Mouse (Mus musculus) ES-E14 (cell line): ENCODE data around the gene Eif3l. TPM values are rescaled to one million over a fixed set of nuclear protein-coding genes. Genes with fewer than 3 reads are reported as not detected.
A peak's percentile ranks its signal among the peaks of the same experiment; 100 is the strongest.

Source experiments
- DNase-seq: peaks from one replicate; pipeline ENCODE4 v3.0.0-alpha.2; 2013; ENCODE audit warnings: low read depth, low spot score
- H3K27ac ChIP-seq: 2 replicates; pipeline ENCODE4 v1.5.1; 2012; ENCODE audit warnings: low read depth, mild to moderate bottlenecking, low read length, moderate library complexity, mixed read lengths; ENCODE audit not compliant: poor library complexity, insufficient read depth, severe bottlenecking
- H3K36me3 ChIP-seq: 2 replicates; pipeline ENCODE4 v1.6.1; 2012; ENCODE audit warnings: mild to moderate bottlenecking, low read length, moderate library complexity, mixed read lengths; ENCODE audit not compliant: control insufficient read depth, poor library complexity, insufficient read depth, severe bottlenecking
- H3K4me1 ChIP-seq, 2 experiments: fragments of 150-350 bp in 1 of 2; sonication (generic) in 1 of 2; 2 replicates each; pipeline ENCODE4 v1.6.1; 2012; ENCODE audit warnings: low read length in 2 of 2, mild to moderate bottlenecking in 1 of 2, mixed read lengths in 1 of 2; ENCODE audit not compliant: control insufficient read depth in 2 of 2, insufficient read depth in 2 of 2, poor library complexity in 1 of 2
- H3K4me3 ChIP-seq, 2 experiments: fragments of 150-350 bp in 1 of 2; sonication (generic) in 1 of 2; 2 replicates each; pipeline ENCODE4 v1.5.1; 2012; ENCODE audit warnings: low read length in 2 of 2, low read depth in 1 of 2, mild to moderate bottlenecking in 1 of 2, mixed read lengths in 1 of 2; ENCODE audit not compliant: insufficient read depth in 1 of 2, poor library complexity in 1 of 2, severe bottlenecking in 1 of 2
- H3K9ac ChIP-seq: 2 replicates; pipeline ENCODE4 v1.6.1; 2012; ENCODE audit warnings: low read depth, mild to moderate bottlenecking, low read length, mixed read lengths; ENCODE audit not compliant: poor library complexity, insufficient read depth, severe bottlenecking
- H3K9me3 ChIP-seq: fragments of 150-350 bp; sonication (generic); 2 replicates; pipeline ENCODE4 v1.6.1; 2012; ENCODE audit warnings: low read depth, mild to moderate bottlenecking, low read length; ENCODE audit not compliant: control insufficient read depth, insufficient read depth
- CHD2 ChIP-seq: IDR thresholded peaks from 2 replicates; pipeline ENCODE4 v1.6.1; 2014; ENCODE audit warnings: mild to moderate bottlenecking, low read depth, low read length, inconsistent platforms
- HCFC1 ChIP-seq: IDR thresholded peaks from 2 replicates; pipeline ENCODE4 v1.6.1; 2012; ENCODE audit warnings: low read length, inconsistent platforms, borderline replicate concordance; ENCODE audit not compliant: insufficient read depth
- MAFK ChIP-seq: IDR thresholded peaks from 2 replicates; pipeline ENCODE4 v1.6.1; 2014; ENCODE audit warnings: mild to moderate bottlenecking, low read depth, low read length, inconsistent platforms; ENCODE audit not compliant: insufficient read depth
- ZC3H11A ChIP-seq: IDR thresholded peaks from 2 replicates; pipeline ENCODE4 v1.6.1; 2012; ENCODE audit warnings: low read depth, mild to moderate bottlenecking, inconsistent platforms, low read length, borderline replicate concordance
- ZNF384 ChIP-seq: IDR thresholded peaks from 2 replicates; pipeline ENCODE4 v1.6.1; 2012; ENCODE audit warnings: low read depth, low read length, inconsistent platforms
- in situ Hi-C, 2 experiments: fragments of 600-800 bp; cut with MboI; formaldehyde crosslinking; loops; one replicate each; pipeline ENCODE4 v1.15.1; 2025; ENCODE audit warnings: low sequenced_read_pairs in 2 of 2, inconsistent platforms in 1 of 2; ENCODE audit not compliant: unreplicated experiment in 2 of 2
- total RNA-seq: library from RNA; depleted of rRNA; stranded (reverse); fragments of 300-350 nt; gene quantifications from 2 replicates; pipeline ENCODE4 v1.2.3, GENCODE M21; 2012

The Eif3l gene
- total RNA-seq, 1 experiment, result 380 TPM

GRCm38 (mm10) chr15:79071117-79072039 lies 3.6 kb upstream of the Eif3l start:
- Histone ChIP-seq H3K9me3 (no peaks in the 10 kb centered on the region), H3K4me1 (peaks cover 0 to 10% of the 10 kb centered on the region in 2 experiments; a peak in 1 of 4 replicates), H3K36me3 (peaks cover under 1% of the 10 kb centered on the region), H3K4me3 (no peak overlapping the region), H3K27ac (no peak overlapping the region), H3K9ac (peak overlapping the region; percentile 26; the same call in 1 of the 2 replicates)
- in situ Hi-C loops, result no loop called here
- TF ChIP-seq HCFC1 (no peak), ZC3H11A (no peak), ZNF384 (no peak), MAFK (no peak)
- no peak for DNase-seq

- no peaks in the 10 kb centered on the region for H3K9me3 ChIP-seq
- peak overlapping the region; percentile 71; the same call in 1 of the 2 replicates for H3K27ac ChIP-seq
- no peak overlapping the region for H3K4me3 ChIP-seq
- H3K9ac ChIP-seq, result no peak overlapping the region
- peaks cover 20% of the 10 kb centered on the region for H3K36me3 ChIP-seq
- no peak for DNase-seq
- peaks cover 0 to 14% of the 10 kb centered on the region in 2 experiments; a peak in 1 of 4 replicates for H3K4me1 ChIP-seq
- TF ChIP-seq MAFK (no peak), CHD2 (no peak), ZC3H11A (no peak), HCFC1 (no peak), ZNF384 (no peak)
- in situ Hi-C loops, result no loop called here
Measured at GRCm38 (mm10) chr15:79073752-79074151, 1.2 kb upstream of the Eif3l start.

GRCm38 (mm10) chr15:79074446-79074845 lies 533 bp upstream of the Eif3l start:
- peak overlapping the region; percentile 97 to 98 for H3K4me3 ChIP-seq
- TF ChIP-seq MAFK (no peak), CHD2 (no peak), ZNF384 (peak; percentile 91), ZC3H11A (no peak), HCFC1 (no peak)
- DNase-seq, result no peak
- peaks cover 24% of the 10 kb centered on the region for H3K36me3 ChIP-seq
- in situ Hi-C loops, result no loop called here
- H3K9me3 ChIP-seq, result no peaks in the 10 kb centered on the region
- H3K9ac ChIP-seq, result peak overlapping the region; percentile 70; the same call in 1 of the 2 replicates
- H3K27ac ChIP-seq, result peak overlapping the region; percentile 71
- H3K4me1 ChIP-seq, result peaks cover 0 to 14% of the 10 kb centered on the region in 2 experiments; a peak in 1 of 4 replicates

GRCm38 (mm10) chr15:79075658-79076365 lies 833 bp downstream of the Eif3l start:
- Histone ChIP-seq H3K27ac (peak overlapping the region; percentile 81; the same call in 1 of the 2 replicates), H3K9me3 (no peaks in the 10 kb centered on the region), H3K9ac (peak overlapping the region; percentile 98), H3K4me1 (peaks cover 0 to 16% of the 10 kb centered on the region in 2 experiments; a peak in 1 of 4 replicates), H3K4me3 (peak overlapping the region; percentile 97 to 98), H3K36me3 (peaks cover 33% of the 10 kb centered on the region)
- in situ Hi-C loops, result no loop called here
- peak; percentile 35 for DNase-seq
- TF ChIP-seq HCFC1 (no peak), MAFK (no peak), CHD2 (no peak), ZC3H11A (no peak), ZNF384 (no peak)
